Mouse (Mus musculus): ENCODE results near the gene Gm28043. TPM values are rescaled to one million over a fixed set of nuclear protein-coding genes. Genes with fewer than 3 reads are reported as not detected.

The Gm28043 gene
- polyA plus RNA-seq, 1 experiment, result 0.25 TPM

DNA sequence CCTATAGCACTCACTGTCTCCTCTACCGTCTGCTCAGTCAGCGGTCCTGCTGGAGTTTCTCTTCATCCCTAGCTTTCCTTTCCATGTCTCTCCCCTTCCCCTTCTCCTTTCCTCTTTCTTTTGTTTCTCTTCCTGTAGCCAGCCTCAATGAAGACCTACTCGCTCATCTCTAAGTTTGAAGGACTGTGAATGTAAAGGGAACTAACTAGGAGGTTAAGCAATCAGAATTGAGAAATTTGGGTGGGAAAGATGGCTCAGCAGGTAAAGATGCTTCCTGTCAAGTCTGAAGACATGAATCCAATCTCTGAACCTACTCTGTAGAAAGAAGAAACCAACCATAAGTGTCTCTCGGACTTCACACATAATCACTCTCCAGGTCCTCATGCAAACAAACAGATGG is 58.6 kb downstream of the Gm28043 start:
- no peak for DNase-seq (ENCODE audit: low read depth, low spot score)
- 94% methylated on average over 4 of the region's 4 CpGs for WGBS

DNA sequence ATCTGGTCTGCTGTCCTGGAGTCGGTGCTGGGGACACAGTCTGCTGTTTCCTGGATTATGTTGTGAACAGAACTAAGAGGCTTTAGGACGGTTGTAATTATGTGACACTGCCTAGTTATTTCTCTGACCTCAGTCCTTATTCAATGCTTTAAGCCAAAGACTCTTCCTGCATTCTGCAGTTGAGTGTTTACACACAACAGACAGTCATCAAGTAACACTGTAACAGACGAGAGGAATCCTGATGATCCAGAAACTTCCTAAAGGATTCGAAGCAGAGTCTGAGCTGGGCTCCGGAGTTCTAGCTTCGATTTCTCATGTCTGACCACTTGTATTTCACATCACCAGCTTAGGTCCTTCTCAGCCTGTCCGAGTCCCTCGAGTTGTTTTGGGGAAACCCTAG is 63.9 kb downstream of the Gm28043 start:
- DNase-seq (ENCODE audit: low read depth, low spot score), result no peak
- 81% methylated on average over 8 of the region's 8 CpGs for WGBS

DNA sequence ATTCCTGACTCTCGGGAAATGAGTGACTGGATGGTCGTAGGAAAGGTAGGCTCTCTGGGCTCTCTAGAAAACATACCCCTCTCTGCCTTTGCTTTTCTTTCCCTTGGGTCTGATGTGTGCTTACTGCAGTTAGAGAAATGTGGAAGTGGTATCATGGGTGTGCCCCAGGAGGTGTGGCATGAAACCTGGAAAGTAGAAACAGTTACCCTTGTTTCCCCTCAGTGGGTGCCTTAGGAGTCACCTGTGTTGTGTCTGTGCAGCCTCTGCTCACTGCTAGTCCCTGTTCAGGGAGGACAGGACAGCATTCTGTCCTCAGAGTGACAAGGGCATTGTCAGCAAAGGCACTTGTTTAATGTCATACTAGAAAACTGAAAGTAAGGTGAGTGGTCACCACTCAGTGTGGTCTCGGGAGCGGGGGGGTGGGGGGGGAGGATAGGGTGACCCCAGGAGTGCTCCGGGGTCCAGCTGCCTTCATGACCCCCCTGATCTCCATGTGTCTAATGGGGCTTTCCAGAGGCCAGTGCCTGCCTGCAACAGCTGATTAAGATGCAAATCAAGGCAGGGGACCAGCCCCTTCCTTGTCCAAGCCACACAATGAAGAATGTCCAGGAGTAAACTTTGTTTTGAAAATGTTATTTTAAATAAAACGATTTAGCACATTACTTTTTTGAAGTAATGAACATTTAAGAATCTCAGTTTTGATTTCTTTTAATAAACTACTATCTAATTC is 64.5 kb downstream of the Gm28043 start:
- 87% methylated on average over 6 of the region's 6 CpGs for WGBS
- DNase-seq (ENCODE audit: low read depth, low spot score), result no peak

DNA sequence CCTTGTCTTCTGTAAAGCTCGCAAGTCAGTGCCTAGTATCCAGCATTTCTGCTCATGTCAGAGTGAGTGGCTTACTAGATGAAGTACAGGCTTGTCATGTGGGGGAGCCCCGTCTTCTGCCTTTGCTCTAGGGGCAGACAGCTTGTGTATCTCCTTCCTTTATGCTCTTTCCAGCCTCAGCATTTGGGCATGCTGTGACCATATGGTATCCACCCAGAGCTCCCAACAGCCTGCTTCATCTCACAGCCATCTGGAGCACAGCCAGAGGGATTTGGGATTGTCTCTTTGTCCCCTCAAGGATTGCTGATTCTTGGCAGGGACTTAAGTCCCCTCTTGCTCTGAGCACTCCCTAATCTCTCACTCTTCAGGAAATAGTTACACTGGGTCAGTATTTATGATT is 65.5 kb downstream of the Gm28043 start:
- 82% methylated on average over 2 of the region's 2 CpGs for WGBS
- no peak for DNase-seq (ENCODE audit: low read depth, low spot score)

DNA sequence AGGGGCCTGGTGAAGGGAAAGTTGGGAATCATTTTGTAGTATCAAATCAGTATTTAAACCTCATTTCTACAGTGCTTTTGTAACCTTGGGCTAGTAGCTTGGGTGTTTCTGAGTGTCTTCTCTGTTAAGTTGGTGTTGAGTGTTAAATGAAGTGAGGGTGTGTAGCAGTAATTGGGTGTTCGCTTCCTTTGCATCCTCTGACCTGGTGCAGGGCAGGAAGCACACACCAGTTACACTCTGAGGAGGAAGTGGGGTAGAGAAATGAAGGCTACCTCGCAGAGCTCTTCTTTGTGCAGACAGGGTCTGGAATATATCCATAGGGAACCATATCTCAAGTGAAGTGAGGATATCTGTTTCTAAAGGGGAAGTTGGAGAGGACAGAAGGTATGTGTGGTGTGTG is 66.2 kb downstream of the Gm28043 start:
- WGBS, result 82% methylated on average over 2 of the region's 2 CpGs
- DNase-seq (ENCODE audit: low read depth, low spot score), result no peak

DNA sequence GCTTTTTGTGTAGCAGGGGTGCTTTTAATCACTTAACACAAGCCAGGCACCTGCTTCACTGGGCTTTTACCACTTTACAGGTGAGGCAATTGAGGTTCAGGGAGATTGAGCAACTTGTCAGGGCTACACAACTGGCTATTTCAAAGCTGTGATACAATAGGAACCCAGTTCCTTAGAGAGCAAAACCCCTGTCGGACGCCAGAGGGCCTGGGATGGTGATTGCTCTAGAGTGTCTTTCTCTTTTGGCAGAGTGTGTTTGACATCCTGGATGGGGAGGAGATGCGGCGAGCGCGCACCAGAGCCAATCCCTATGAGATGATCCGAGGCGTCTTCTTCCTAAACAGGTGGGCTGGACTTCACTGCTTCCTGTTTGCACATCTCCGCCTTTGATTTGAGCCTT is 67.0 kb downstream of the Gm28043 start:
- WGBS, result 93% methylated on average over 9 of the region's 9 CpGs

DNA sequence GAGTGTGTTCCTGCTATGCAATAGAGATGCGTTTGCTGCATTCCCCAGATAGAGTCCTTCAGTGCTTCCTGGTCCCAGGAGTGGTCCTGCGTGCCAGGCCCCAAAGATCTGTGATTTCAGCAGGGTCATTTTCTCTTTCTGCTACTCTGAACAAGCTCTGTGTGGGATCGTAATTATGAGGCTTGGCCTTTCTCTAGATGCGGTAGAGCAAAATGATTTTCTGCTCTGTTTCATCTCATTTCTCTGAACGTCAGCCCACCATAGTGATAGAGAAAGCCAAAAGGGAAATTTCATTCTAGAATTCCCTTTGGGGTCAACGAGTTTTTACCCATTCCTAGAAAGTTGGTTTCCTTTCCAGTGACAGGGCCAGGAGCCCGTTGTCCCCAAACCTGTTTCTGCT is 67.6 kb downstream of the Gm28043 start:
- DNase-seq (ENCODE audit: low read depth, low spot score), result no peak
- 91% methylated on average over 7 of the region's 7 CpGs for WGBS

More for the DNA sequence above, 67.0 kb downstream of the Gm28043 start:
- no peak for DNase-seq (ENCODE audit: low read depth, low spot score)

DNA sequence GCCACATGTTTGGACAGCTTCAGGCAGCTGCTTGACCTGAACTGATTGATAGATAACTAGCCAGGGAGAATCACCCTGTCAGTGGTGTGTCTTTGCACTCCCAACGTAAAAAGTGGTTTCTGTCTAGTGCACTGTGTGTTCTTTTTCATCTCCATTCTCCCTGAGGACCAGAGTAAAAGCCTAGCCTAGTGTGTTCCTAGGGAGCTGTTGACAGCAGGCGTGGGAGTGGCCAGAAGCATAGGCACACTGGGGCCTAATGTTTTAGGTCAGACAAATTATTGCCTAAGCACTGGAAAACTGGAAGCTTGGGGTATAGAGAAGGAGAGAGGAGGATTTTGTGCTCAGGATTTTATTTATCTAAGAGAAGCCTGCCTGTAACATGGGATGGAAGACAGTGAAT is 68.5 kb downstream of the Gm28043 start:
- no peak for DNase-seq (ENCODE audit: low read depth, low spot score)
- 94% methylated on average over 2 of the region's 2 CpGs for WGBS

DNA sequence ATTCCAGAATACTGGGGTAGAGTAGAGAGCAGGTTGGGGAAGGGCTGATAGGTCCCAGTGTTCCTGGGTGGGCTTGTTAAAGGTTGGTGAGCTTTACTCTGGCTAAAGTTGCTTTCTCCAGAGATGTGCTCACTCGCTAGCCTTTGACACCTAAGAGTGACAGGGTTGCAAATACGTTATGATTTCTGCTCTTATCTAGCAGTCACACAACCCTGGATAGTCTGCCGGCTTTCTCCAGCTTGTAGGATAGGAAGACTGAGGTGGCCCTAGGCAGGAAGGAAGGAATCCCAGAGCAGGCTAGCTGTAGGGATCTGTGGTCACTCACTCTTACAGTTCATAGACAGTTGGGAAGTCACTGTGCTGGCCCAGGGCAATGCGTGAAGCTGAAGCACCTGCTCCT is 69.6 kb downstream of the Gm28043 start:
- WGBS, result 93% methylated on average over 4 of the region's 4 CpGs
- no peak for DNase-seq (ENCODE audit: low read depth, low spot score)

DNA sequence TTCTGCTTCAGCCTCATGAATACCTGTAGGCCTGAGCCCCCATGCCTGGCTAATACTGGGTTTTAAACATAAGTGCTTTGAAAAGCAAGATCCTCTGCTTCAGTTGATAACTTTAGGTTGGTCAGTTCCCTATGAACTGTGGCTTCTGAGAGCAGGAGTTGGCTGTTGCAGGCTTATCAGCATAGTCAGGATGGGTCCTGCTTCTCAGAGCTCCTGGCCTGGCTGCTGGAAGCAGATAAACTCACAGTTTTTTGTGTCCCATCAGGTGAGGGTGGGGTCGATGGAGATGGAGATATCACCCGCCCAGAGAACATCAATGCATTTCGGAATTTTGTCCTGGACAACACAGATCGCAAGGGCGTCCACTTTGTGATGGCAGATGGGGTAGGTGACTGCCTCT is 72.1 kb downstream of the Gm28043 start:
- WGBS, result over 99% methylated on average over 5 of the region's 5 CpGs
- DNase-seq (ENCODE audit: low read depth, low spot score), result no peak

DNA sequence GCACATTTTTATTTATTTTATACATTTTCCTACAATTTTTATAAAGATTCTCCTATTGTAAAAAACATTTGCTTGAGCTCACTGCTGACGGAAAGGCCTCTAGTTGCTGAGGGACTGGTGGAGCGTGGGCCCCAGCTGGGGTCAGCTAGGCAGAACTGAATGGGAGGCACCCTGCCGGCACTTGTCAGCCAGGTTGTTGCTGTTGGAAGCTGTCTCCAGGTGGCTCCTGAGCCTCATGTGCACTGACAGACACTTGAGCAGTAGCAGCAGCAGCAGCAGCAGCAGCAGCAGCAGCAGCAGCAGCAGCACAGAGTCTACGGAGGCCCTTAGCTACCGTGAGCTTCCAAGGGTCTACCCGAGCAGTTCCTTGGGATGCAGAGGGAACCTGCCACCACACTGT is 72.7 kb downstream of the Gm28043 start:
- no peak for DNase-seq (ENCODE audit: low read depth, low spot score)
- 96% methylated on average over 6 of the region's 6 CpGs for WGBS

DNA sequence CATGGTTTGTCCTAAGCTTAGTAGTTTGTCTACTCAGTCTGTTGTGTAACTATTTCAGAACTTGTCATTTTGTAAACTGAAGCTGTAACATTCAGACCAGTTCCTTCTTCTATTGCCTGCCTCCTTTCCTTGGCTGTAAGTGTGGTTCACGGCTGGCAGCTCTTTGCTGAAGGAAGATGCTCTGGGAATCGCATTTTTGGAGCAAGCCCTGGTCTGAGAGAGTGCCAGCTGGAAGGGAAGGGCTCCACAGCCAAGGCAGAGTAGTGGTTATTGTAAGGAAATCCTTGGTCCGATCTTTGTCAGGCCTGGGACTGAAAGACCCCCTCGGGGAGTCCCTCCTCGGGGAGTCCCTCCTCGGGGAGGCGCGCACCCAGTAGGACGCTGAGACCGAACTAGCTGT is 73.9 kb downstream of the Gm28043 start:
- DNase-seq (ENCODE audit: low read depth, low spot score), result no peak
- 97% methylated on average over 10 of the region's 10 CpGs for WGBS

DNA sequence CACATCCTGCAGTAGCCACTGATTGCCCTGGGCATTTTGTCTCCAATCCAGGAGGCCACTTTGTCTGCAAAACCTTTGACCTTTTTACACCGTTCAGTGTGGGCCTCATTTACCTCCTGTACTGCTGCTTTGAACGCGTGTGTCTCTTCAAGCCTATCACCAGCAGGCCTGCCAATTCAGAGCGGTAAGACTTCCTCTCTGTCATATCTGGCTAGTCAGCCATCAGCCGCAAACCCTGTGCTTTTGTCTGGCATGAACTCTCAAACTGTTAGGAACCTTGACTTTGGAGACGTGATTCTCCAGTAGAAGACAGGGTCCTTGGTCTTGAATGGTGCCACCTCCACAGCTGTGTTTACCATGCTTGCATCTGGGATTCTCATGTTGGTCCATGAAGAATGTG is 75.6 kb downstream of the Gm28043 start:
- DNase-seq (ENCODE audit: low read depth, low spot score), result no peak
- 82% methylated on average over 6 of the region's 6 CpGs for WGBS

DNA sequence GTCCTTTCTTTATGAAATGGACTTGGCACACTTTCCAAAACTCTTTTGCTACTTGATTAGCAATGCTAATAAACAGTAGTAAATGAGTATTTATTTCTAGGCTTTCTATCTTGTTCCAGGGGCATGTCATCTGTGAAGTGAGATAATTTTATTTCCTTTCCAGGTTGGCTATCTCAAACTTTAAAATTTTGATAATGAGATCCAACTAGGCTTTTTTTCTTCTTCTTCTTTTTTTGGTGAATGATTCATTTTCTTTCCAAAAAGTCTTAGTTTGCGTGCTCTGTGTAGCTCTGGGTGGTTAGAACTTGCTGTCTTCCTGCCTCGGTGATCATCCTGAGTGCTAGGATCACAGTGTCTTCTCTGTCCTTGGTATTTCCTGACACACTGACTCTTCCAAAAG is 78.2 kb downstream of the Gm28043 start:
- no peak for DNase-seq (ENCODE audit: low read depth, low spot score)
- 82% methylated on average over 2 of the region's 2 CpGs for WGBS

DNA sequence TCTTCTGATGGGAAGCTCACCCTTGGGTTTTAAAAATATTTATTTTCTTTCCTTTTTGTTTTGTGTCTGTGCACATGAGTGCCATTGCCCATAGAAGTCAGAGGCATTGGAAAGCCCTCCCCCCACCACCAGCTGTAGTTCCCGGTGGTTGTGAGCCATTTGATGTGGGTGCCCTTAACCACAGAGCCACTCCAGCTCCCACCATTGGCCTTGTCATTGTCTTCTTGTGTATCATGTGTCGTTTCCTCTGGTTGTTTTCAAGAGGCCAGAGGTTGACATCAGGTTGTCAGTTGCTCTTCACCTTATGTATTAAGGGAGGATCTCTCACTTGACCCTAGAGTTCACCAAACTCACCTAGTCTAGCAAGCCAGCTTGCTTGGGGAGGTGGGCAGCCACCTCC is 78.9 kb downstream of the Gm28043 start:
- WGBS, result 61% methylated on average over 2 of the region's 2 CpGs
- no peak for DNase-seq (ENCODE audit: low read depth, low spot score)

DNA sequence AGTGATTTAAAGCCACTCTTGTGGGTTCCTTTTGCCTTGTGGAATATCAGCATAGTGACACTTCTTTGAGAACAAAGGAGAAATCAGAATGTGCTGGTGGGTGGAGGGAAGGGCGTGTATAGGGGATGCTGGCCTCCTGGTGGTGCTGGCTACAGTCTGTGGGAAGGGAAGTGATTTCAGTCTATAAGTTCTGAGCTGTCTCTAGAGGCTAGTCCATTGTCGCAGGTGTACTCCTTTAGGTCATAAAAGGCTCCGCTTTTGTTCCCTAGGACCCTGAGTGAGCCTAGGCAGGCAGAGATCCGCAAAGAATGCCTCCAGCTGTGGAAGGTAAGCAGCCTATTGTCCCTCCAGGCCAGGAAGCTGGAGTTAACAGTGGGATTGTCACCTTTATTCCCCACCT is 79.8 kb downstream of the Gm28043 start:
- 88% methylated on average over 4 of the region's 4 CpGs for WGBS
- DNase-seq (ENCODE audit: low read depth, low spot score), result no peak

DNA sequence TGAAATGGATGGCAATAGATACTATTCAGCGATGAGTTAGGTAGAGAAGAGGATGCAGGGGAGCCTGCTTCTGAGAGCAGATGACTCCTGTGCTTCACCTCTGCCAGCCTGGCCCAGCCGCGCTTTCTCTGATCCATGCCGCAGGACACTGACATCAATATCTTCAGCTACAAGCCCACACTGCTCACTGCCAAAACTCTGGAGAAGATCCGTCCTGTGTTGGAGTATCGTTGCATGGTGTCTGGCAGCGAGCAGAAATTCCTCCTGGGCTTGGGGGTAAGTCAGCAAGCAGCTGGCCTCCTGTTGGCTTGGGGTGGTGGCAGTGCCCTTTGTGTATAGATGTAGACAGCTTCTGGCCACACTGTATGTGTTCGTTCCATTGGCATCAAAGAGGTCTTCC is 82.3 kb downstream of the Gm28043 start:
- 93% methylated on average over 8 of the region's 8 CpGs for WGBS
- no peak for DNase-seq (ENCODE audit: low read depth, low spot score)

DNA sequence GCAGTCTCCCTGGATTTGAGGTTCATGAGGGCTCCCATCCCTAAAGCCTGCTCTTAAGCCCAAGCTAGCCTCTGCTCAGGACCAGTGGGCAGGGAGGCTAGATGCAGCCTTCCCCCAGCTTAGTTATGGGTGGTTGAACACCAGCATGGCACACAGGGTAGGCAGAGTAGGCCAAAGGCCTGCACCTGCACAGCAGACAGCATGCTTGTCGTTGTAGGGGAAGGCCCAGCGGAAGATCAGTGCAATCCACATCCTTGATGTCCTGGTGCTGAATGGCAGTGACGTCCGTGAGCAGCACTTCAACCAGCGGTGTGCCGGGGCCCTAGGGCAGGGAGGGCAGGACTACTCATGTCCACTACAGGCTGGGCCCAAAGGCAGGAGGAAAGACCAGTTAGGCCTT is 83.7 kb downstream of the Gm28043 start:
- WGBS, result 93% methylated on average over 6 of the region's 6 CpGs
- no peak for DNase-seq (ENCODE audit: low read depth, low spot score)

DNA sequence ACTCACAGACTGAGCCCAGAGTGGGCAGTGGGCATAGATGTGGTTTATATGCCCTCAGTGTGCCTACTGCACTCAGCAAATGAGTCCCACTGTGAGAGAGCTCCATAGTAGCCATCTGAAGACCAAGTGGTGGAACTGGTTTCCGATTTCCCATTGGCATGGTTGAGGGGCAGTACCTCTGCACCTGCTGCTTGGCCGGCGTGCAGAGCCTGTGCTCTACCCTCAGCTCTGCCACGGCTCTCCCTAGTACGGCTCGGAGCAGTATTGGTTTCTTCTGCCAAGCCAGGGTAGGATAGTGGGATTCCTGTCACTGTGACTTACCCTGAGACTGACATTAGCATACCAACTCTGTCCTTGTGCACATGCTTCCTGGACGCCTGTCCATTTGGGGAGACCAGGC is 85.9 kb downstream of the Gm28043 start:
- WGBS, result 86% methylated on average over 7 of the region's 7 CpGs
- DNase-seq (ENCODE audit: low read depth, low spot score), result no peak

DNA sequence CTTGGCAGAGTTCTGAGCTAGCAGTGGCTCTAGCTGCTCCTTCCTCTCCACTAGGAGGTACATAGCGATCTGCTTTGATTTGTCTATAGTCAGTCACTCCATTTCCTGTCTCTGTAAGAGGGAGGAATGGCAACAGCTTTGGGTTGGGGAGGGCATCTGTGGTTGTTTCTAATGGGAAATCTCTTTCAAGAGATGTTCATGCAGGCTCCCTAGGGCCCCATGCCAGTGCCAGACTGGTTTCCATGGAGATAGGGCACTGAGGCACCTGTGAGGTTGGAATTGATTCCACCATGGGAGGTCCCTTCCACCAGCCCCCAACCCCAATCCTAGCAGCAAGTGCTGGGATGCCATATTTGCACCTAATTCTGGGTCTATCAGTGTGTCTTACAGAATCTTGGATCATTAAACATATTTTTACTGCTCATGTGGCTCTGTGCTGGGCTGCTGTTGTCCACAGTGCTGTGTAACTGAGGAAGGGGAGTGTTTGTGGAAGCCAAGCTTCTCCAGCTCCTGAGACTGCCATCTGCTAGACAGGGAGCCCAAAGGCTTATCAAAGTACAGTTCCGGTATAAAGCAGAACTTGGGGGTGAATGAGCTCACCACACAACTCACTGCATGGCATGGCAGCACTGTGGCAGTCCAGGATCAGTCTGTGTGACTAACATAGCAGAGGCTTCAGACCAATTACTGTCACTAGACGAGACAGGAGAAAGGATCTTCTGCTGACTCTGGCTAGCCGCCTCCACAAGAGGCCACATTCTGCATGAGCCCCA is 88.4 kb downstream of the Gm28043 start:
- 84% methylated on average over 4 of the region's 4 CpGs for WGBS
- DNase-seq (ENCODE audit: low read depth, low spot score), result no peak

DNA sequence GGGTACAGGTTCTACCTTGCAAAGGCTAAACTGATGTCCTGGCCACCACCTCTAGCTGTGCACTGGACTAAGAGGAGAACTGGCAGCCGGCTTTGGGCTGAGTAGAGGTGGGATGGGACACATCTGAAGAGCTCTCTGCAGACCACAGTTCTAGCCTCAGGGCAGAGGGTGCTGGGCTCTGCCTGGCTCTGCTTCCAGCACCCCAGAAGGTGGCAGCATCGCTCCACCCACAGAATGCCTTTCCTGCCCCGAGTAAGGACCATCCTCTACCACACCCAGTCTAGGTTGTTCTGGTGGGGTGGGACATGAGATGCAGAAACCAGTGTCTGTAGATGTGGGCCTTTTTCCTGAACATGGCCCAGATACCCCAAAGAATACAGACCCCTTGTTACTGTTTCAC is 90.1 kb downstream of the Gm28043 start:
- WGBS, result 42% methylated on average over 3 of the region's 3 CpGs
- no peak for DNase-seq (ENCODE audit: low read depth, low spot score)

All from large intestine, adult 2 months (tissue).